Mouse (Mus musculus): ENCODE data around the gene Olfr251. TPM values are rescaled to one million over a fixed set of nuclear protein-coding genes. Genes with fewer than 3 reads are reported as not detected.
"Not testable (repeated sequence)": the region's sequence is repeated elsewhere in the genome, so short reads cannot be mapped to it uniquely, and the experiment has no call there.

Olfr251 gene
- not detected in 2 replicates for polyA plus RNA-seq (2012; rRNA removed)

GRCm38 (mm10) chr9:38376786-38377185, at the start of gene Olfr251:
Gene Olfr251 (plus strand): TSS chr9:38377086.
- no peak for DNase-seq (ENCODE audit: low read depth)

- DNase-seq (ENCODE audit: low read depth) = no peak
Measured at GRCm38 (mm10) chr9:38328760-38329159, 48.1 kb upstream of the Olfr251 start, which contains the start of gene Olfr25. Gene Olfr25 (plus strand): TSS chr9:38329060.

- DNase-seq (ENCODE audit: low read depth) = no peak
Measured at GRCm38 (mm10) chr9:38348111-38348510, 28.8 kb upstream of the Olfr251 start, which contains the start of gene Olfr898. Gene Olfr898 (plus strand): TSS chr9:38348411.

GRCm38 (mm10) chr9:38366596-38366995, 10.3 kb upstream of the Olfr251 start, which contains the start of gene Olfr250:
Gene Olfr250 (plus strand): TSS chr9:38366896.
- DNase-seq (ENCODE audit: low read depth) = no peak

GRCm38 (mm10) chr9:38401398-38401797, 24.5 kb downstream of the Olfr251 start, which contains the start of gene Olfr147:
Gene Olfr147 (plus strand): TSS chr9:38401698.
- no peak for DNase-seq (ENCODE audit: low read depth)

GRCm38 (mm10) chr9:38407502-38407901, 30.6 kb downstream of the Olfr251 start:
- DNase-seq (ENCODE audit: low read depth) = not testable (repeated sequence)

- not testable (repeated sequence) for DNase-seq (ENCODE audit: low read depth)
Measured at GRCm38 (mm10) chr9:38413502-38413901, 36.6 kb downstream of the Olfr251 start.

- DNase-seq (ENCODE audit: low read depth) = no peak
Measured at GRCm38 (mm10) chr9:38423801-38424200, 46.9 kb downstream of the Olfr251 start.

GRCm38 (mm10) chr9:38427026-38427425, 50.1 kb downstream of the Olfr251 start:
- no peak for DNase-seq (ENCODE audit: low read depth)

- no peak for DNase-seq (ENCODE audit: low read depth)
Measured at GRCm38 (mm10) chr9:38429155-38429554, 52.3 kb downstream of the Olfr251 start, which contains the start of gene Olfr901. Gene Olfr901 (plus strand): TSS chr9:38429455.

Other genes starting within 250 kb of the Olfr251 start
- not detected in 2 replicates for gene Olfr890, start 234.6 kb upstream of the Olfr251 start, polyA plus RNA-seq (2012; rRNA removed)
- not detected in 2 replicates for gene Olfr891, start 196.3 kb upstream of the Olfr251 start, polyA plus RNA-seq (2012; rRNA removed)
- not detected in 2 replicates for gene Olfr893, start 168.7 kb upstream of the Olfr251 start, polyA plus RNA-seq (2012; rRNA removed)
- gene Olfr894, start 159.0 kb upstream of the Olfr251 start, polyA plus RNA-seq (2012; rRNA removed) = not detected in 2 replicates
- gene Olfr143, start 124.3 kb upstream of the Olfr251 start, polyA plus RNA-seq (2012; rRNA removed) = not detected in 2 replicates
- not detected in 2 replicates for gene Olfr895, start 109.2 kb upstream of the Olfr251 start, polyA plus RNA-seq (2012; rRNA removed)
- not detected in 2 replicates for gene Olfr896-ps1, start 86.0 kb upstream of the Olfr251 start, polyA plus RNA-seq (2012; rRNA removed)
- gene Olfr25, start 48.0 kb upstream of the Olfr251 start, polyA plus RNA-seq (2012; rRNA removed) = not detected in 2 replicates
- not detected in 2 replicates for gene Olfr898, start 28.7 kb upstream of the Olfr251 start, polyA plus RNA-seq (2012; rRNA removed)
- gene Olfr250, start 10.2 kb upstream of the Olfr251 start, polyA plus RNA-seq (2012; rRNA removed) = not detected in 2 replicates
- gene Olfr147, start 24.6 kb downstream of the Olfr251 start, polyA plus RNA-seq (2012; rRNA removed) = not detected in 2 replicates
- gene Olfr901, start 52.4 kb downstream of the Olfr251 start, polyA plus RNA-seq (2012; rRNA removed) = not detected in 2 replicates
- not detected in 2 replicates for gene Olfr902, start 70.6 kb downstream of the Olfr251 start, polyA plus RNA-seq (2012; rRNA removed)
- gene Olfr904, start 86.1 kb downstream of the Olfr251 start, polyA plus RNA-seq (2012; rRNA removed) = not detected in 2 replicates
- not detected in 2 replicates for gene Olfr905, start 94.0 kb downstream of the Olfr251 start, polyA plus RNA-seq (2012; rRNA removed)
- not detected in 2 replicates for gene Olfr906, start 110.0 kb downstream of the Olfr251 start, polyA plus RNA-seq (2012; rRNA removed)
- not detected in 2 replicates for gene Olfr907, start 118.7 kb downstream of the Olfr251 start, polyA plus RNA-seq (2012; rRNA removed)
- gene Olfr911-ps1, start 144.5 kb downstream of the Olfr251 start, polyA plus RNA-seq (2012; rRNA removed) = not detected in 2 replicates
- not detected in 2 replicates for gene Olfr910, start 160.8 kb downstream of the Olfr251 start, polyA plus RNA-seq (2012; rRNA removed)
- not detected in 2 replicates for gene Olfr912, start 203.1 kb downstream of the Olfr251 start, polyA plus RNA-seq (2012; rRNA removed)
- not detected in 2 replicates for gene Olfr913, start 215.7 kb downstream of the Olfr251 start, polyA plus RNA-seq (2012; rRNA removed)
- gene Olfr914, start 228.0 kb downstream of the Olfr251 start, polyA plus RNA-seq (2012; rRNA removed) = not detected in 2 replicates

Measured in gonadal fat pad, adult 2 months (tissue).